Mouse (Mus musculus) intestine, postnatal 0 days (tissue): ENCODE results near the gene Reep1. TPM values are rescaled to one million over a fixed set of nuclear protein-coding genes. Genes with fewer than 3 reads are reported as not detected.

ENCODE experiments used
- ATAC-seq: fragments of 200-750 bp; cut with Nextera tagmentation; 2 replicates; pipeline ENCODE4 v1.8.0; 2017; ENCODE audit warnings: mild to moderate bottlenecking, moderate TSS enrichment, moderate library complexity
- H3K27ac ChIP-seq: fragments of 300-500 bp; sonication (generic); 2 replicates; pipeline ENCODE4 v1.5.1; 2014; ENCODE audit warnings: mild to moderate bottlenecking, low read depth, low read length, moderate library complexity
- H3K27me3 ChIP-seq: fragments of 300-500 bp; sonication (generic); replicated peaks from 2 replicates; pipeline ENCODE4 v1.6.1; 2014; ENCODE audit warnings: low read length, mixed read lengths; ENCODE audit not compliant: control insufficient read depth, insufficient read depth
- H3K36me3 ChIP-seq: fragments of 300-500 bp; sonication (generic); 2 replicates; pipeline ENCODE4 v1.6.1; 2014; ENCODE audit warnings: mild to moderate bottlenecking, moderate library complexity; ENCODE audit not compliant: control insufficient read depth, insufficient read depth
- H3K4me1 ChIP-seq: fragments of 300-500 bp; sonication (generic); replicated peaks from 2 replicates; pipeline ENCODE4 v1.6.1; 2014; ENCODE audit warnings: antibody characterized with exemption, low read length, mixed read lengths; ENCODE audit not compliant: control insufficient read depth, insufficient read depth
- H3K4me2 ChIP-seq: fragments of 300-500 bp; sonication (generic); replicated peaks from 2 replicates; pipeline ENCODE4 v1.6.1; 2014; ENCODE audit warnings: low read depth, mild to moderate bottlenecking, moderate library complexity
- H3K4me3 ChIP-seq: fragments of 300-500 bp; sonication (generic); 2 replicates; pipeline ENCODE4 v1.5.1; 2014; ENCODE audit warnings: low read depth, low read length
- H3K9ac ChIP-seq: fragments of 300-500 bp; sonication (generic); 2 replicates; pipeline ENCODE4 v1.6.1; 2014; ENCODE audit warnings: mild to moderate bottlenecking, low read depth, low read length
- H3K9me3 ChIP-seq: fragments of 300-500 bp; sonication (generic); 2 replicates; pipeline ENCODE4 v1.6.1; 2016; ENCODE audit warnings: mixed run types; ENCODE audit not compliant: control insufficient read depth
- CTCF ChIP-seq: sonication (generic); IDR thresholded peaks from 2 replicates; pipeline ENCODE4 v1.5.1; 2016; ENCODE audit warnings: low read depth, mild to moderate bottlenecking, control low read depth, antibody characterized with exemption, moderate library complexity
- whole genome bisulfite sequencing: fragments of 180-500 bp; shearing (Covaris S2); extraction: QIAGEN DNeasy Blood & Tissue Kit; methylation state at CpG from one replicate; pipeline ENCODE4 v1.1.7; 2014; 5-methylcytosine and 5-hydroxymethylcytosine counted together
- polyA plus RNA-seq: library from polyadenylated mRNA; unstranded; fragments of >200 nt; fragmentation: Nextera tagmentation; extraction: Ambion mirVana; gene quantifications from 2 replicates; pipeline ENCODE4 v1.2.1, GENCODE M21; 2015

Gene Reep1
- polyA plus RNA-seq, 1 experiment from 2014 or later = 6.5 TPM

DNA sequence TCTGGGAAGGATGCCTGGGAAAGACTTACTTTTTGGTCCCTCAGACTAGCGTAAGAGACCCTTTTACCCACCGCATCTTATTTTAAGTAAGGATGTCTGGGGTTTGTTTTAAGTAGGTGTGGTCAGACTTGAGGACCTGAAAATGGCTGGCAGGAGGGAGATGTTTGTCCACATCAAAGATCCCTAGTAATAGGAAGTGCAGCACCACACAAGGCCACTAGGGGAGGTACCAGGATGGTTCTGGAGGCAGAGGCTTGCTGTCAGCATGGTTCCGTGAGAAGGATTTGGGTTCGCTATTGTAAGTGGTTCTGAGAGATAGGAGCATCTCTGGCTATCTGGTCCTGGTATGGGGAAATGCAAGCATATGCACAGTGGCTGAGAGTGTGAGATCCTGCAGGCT lies 63.5 kb downstream of the Reep1 start:
- Histone ChIP-seq H3K27ac (no peak overlapping the region), H3K9ac (no peak overlapping the region), H3K9me3 (no peaks in the 10 kb centered on the region), H3K36me3 (no peaks in the 10 kb centered on the region), H3K4me1 (no peaks in the 10 kb centered on the region), H3K27me3 (no peaks in the 10 kb centered on the region), H3K4me2 (no peak overlapping the region), H3K4me3 (no peak overlapping the region)
- no peak for TF ChIP-seq CTCF
- ATAC-seq = no peak
- WGBS = 96% methylated on average over 4 of the region's 4 CpGs

DNA sequence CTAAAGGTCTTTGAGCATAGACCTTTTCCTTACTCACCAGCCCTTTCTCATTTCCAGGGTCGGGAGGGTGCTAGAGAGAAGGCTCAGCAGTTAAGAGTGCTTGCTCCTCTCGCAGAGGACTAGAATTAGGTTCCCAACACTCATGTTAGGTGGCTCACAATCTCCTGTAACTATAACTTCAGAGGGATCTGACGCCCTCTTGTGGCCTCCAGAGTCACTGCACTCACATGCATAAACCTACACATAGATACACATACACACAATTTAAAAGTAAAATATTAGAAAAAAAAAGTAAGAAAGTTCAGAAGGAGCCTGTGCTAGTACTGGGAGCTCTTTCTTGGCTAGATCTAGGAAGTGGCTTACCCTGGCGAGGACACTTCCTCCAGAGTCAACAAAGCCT lies 63.9 kb downstream of the Reep1 start:
- H3K36me3 ChIP-seq = no peaks in the 10 kb centered on the region
- no peak for TF ChIP-seq CTCF
- no peaks in the 10 kb centered on the region for H3K27me3 ChIP-seq
- H3K4me1 ChIP-seq = no peaks in the 10 kb centered on the region
- H3K9ac ChIP-seq = no peak overlapping the region
- no peak for ATAC-seq
- H3K4me2 ChIP-seq = no peak overlapping the region
- WGBS = 93% methylated on average over 4 of the region's 4 CpGs
- H3K4me3 ChIP-seq = no peak overlapping the region
- no peaks in the 10 kb centered on the region for H3K9me3 ChIP-seq
- H3K27ac ChIP-seq = no peak overlapping the region

DNA sequence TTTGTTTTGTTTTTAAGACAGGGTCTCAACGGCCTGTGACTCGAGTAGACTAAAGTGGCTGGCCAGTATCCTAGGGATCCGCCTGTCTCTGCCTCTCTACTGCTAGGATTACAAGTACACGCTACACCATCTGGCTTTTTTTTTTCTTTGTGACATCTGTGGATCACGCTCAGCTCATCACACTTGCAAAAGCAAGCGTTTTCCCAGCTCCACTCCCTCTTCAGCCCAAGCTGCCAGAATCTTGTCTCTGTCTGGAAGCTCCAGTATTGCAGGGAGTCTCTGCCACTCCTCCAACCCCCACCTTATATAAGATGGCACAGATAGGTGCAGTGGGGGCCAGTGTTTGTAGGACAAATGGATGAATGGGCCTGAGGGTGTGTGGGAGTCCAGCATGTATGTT lies 64.8 kb downstream of the Reep1 start:
- Histone ChIP-seq H3K4me1 (no peaks in the 10 kb centered on the region), H3K9me3 (no peaks in the 10 kb centered on the region), H3K4me2 (no peak overlapping the region), H3K36me3 (no peaks in the 10 kb centered on the region), H3K9ac (no peak overlapping the region), H3K27ac (no peak overlapping the region), H3K4me3 (no peak overlapping the region), H3K27me3 (no peaks in the 10 kb centered on the region)
- no peak for ATAC-seq
- WGBS = 80% methylated on average over 6 of the region's 6 CpGs
- TF ChIP-seq CTCF = no peak

DNA sequence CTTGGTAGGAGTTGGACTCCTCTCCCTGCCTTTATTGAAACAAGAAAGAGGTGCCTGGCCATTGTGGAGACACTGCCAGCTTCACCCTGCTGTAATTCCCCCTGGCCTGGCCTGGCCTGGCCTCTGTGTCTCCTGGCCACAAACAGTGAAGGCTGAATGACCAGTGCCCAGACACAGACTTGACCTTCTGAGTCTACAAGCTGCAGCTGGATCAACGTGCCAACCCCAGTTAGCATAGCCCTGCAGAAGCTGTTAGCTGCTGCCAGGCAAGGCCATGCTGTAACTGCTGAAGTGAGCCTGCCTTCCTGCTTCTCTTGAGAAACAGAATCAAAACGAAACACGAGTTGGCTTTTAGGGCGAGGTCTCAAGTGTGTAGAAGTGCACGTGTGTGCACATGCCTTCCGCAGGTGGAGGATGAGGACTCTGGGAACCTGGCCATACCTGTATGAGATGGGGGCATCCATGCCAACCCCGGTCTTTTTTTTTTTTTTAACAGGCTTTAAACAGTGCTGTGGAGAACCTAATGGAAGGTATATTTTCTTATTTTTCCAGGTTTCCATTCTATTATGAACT lies 65.4 kb downstream of the Reep1 start:
- no peak for ATAC-seq
- no peak overlapping the region for H3K9ac ChIP-seq
- 82% methylated on average over 7 of the region's 7 CpGs for WGBS
- TF ChIP-seq CTCF = no peak
- H3K4me3 ChIP-seq = no peak overlapping the region
- H3K27me3 ChIP-seq = no peaks in the 10 kb centered on the region
- H3K9me3 ChIP-seq = no peaks in the 10 kb centered on the region
- no peak overlapping the region for H3K4me2 ChIP-seq
- no peaks in the 10 kb centered on the region for H3K4me1 ChIP-seq
- no peaks in the 10 kb centered on the region for H3K36me3 ChIP-seq
- H3K27ac ChIP-seq = no peak overlapping the region

DNA sequence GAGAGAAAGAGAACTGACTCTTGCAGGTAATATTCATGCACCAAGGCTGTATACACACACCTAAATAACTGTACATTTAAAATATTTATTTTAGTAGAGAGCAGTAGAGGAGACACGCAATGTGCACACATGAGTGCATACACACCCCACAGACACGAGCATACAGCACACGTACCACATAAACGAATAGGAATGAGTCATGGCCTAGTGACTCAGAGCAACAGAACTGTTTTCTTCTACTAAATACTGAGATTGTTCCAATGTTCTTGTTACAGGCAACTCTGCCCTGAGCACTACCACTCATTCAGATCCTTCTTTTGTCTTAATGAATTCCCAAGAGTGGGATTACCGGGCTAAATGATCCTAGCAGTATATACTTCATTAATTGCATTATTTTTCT lies 70.7 kb downstream of the Reep1 start:
- no peak for TF ChIP-seq CTCF
- Histone ChIP-seq H3K27ac (no peak overlapping the region), H3K9me3 (no peaks in the 10 kb centered on the region), H3K9ac (no peak overlapping the region), H3K4me3 (no peak overlapping the region), H3K27me3 (no peaks in the 10 kb centered on the region), H3K4me2 (no peak overlapping the region), H3K4me1 (no peaks in the 10 kb centered on the region), H3K36me3 (no peaks in the 10 kb centered on the region; the same call in 1 of the 2 replicates)
- 81% methylated on average over 5 of the region's 5 CpGs for WGBS
- no peak for ATAC-seq

DNA sequence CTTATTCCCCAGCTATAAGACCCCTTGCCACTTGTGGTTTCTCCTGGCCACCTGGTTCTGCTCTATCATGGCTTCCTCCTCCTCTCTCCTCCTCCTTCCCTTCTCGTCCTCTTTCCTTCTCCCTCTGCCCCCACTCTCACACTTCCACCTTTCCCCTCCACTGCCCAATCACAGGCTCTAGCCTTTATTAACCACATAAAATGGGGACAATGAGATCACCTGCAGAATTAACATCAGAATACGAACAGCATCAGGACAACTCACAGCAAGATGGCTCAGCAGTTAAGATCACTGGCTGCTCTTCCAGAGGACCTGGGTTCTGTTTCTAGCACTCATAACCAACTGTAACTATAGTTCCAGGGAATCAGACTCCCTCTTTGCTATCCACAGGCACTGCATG lies 72.5 kb downstream of the Reep1 start:
- Histone ChIP-seq H3K9me3 (no peaks in the 10 kb centered on the region), H3K4me2 (no peak overlapping the region), H3K9ac (no peak overlapping the region), H3K36me3 (no peaks in the 10 kb centered on the region; the same call in 1 of the 2 replicates), H3K4me1 (no peaks in the 10 kb centered on the region), H3K27me3 (no peaks in the 10 kb centered on the region), H3K4me3 (no peak overlapping the region), H3K27ac (no peak overlapping the region)
- TF ChIP-seq CTCF = no peak
- 73% methylated on average over 2 of the region's 2 CpGs for WGBS
- no peak for ATAC-seq

DNA sequence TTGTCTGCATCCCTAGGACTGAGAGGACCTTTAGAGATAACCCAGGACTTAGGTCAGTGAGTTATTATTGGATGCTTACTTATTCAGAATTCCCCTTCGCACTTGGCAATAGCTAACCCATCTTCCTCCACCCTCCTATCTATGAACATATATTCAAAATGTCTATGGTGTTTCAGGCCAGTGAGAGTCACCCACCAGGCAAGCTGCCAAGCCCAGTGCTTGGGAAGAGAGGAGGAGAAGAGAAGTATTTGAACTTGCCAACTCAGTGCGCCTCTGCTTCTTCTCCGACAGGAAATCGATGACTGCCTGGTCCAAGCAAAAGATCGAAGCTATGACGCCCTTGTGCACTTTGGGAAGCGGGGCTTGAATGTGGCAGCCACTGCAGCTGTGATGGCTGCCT lies 73.1 kb downstream of the Reep1 start:
- Histone ChIP-seq H3K27ac (no peak overlapping the region), H3K9me3 (no peaks in the 10 kb centered on the region), H3K4me3 (no peak overlapping the region), H3K36me3 (no peaks in the 10 kb centered on the region; the same call in 1 of the 2 replicates), H3K4me1 (no peaks in the 10 kb centered on the region), H3K4me2 (no peak overlapping the region), H3K27me3 (no peaks in the 10 kb centered on the region), H3K9ac (no peak overlapping the region)
- 84% methylated on average over 7 of the region's 7 CpGs for WGBS
- no peak for TF ChIP-seq CTCF
- ATAC-seq = no peak
